Mouse (Mus musculus): ENCODE measurements around the gene Bicc1.

- TF ChIP-seq CTCF (conservative IDR thresholded peaks at IDR 0.05; ENCODE audit: low read length) = no peak
- TF ChIP-seq POU5F1 (IDR thresholded peaks at IDR 0.05; ENCODE audit: borderline replicate concordance, low read length) = no peak
These were observed 94.9 kb downstream of the Bicc1 start for GRCm38 (mm10) chr10:71064576-71064975.

All from E14TG2a.4 (cell line).